Mouse (Mus musculus) midbrain, embryonic 16.5 days (tissue): Measurements from ENCODE around the gene Krtap5-4. TPM values are rescaled to one million over a fixed set of nuclear protein-coding genes. Genes with fewer than 3 reads are reported as not detected.
"Not testable (repeated sequence)": the region's sequence is repeated elsewhere in the genome, so short reads cannot be mapped to it uniquely, and the experiment has no call there.

Source experiments
- ATAC-seq: fragments of 200-750 bp; cut with Nextera tagmentation; 2 replicates; pipeline ENCODE4 v1.8.0; 2017; ENCODE audit warnings: moderate TSS enrichment
- H3K27ac ChIP-seq: fragments of 300-500 bp; sonication (generic); 2 replicates; pipeline ENCODE4 v1.5.1; 2014; ENCODE audit warnings: mild to moderate bottlenecking, low read length, mixed read lengths
- H3K27me3 ChIP-seq: fragments of 300-500 bp; sonication (generic); 2 replicates; pipeline ENCODE4 v1.6.1; 2014; ENCODE audit warnings: low read depth, low read length, mixed read lengths; ENCODE audit not compliant: control insufficient read depth, insufficient read depth
- H3K36me3 ChIP-seq: fragments of 300-500 bp; sonication (generic); 2 replicates; pipeline ENCODE4 v1.6.1; 2014; ENCODE audit warnings: mild to moderate bottlenecking, low read length, moderate library complexity, mixed read lengths; ENCODE audit not compliant: control insufficient read depth, insufficient read depth
- H3K4me1 ChIP-seq: fragments of 300-500 bp; sonication (generic); 2 replicates; pipeline ENCODE4 v1.6.1; 2014; ENCODE audit warnings: mild to moderate bottlenecking, low read length, mixed read lengths; ENCODE audit not compliant: control insufficient read depth, insufficient read depth
- H3K4me2 ChIP-seq: fragments of 300-500 bp; sonication (generic); 2 replicates; pipeline ENCODE4 v1.6.1; 2014; ENCODE audit warnings: mild to moderate bottlenecking, low read length, mixed read lengths
- H3K4me3 ChIP-seq: fragments of 300-500 bp; sonication (generic); 2 replicates; pipeline ENCODE4 v1.5.1; 2014; ENCODE audit warnings: low read depth, mild to moderate bottlenecking, low read length, moderate library complexity, mixed read lengths
- H3K9ac ChIP-seq: fragments of 300-500 bp; sonication (generic); 2 replicates; pipeline ENCODE4 v1.6.1; 2014; ENCODE audit warnings: low read depth, low read length, mixed read lengths
- H3K9me3 ChIP-seq: fragments of 300-500 bp; sonication (generic); replicated peaks from 2 replicates; pipeline ENCODE4 v1.6.1; 2014; ENCODE audit warnings: mild to moderate bottlenecking, low read length, mixed read lengths; ENCODE audit not compliant: control insufficient read depth, poor library complexity, severe bottlenecking
- whole genome bisulfite sequencing: fragments of 180-500 bp; shearing (Covaris S2); extraction: QIAGEN DNeasy Blood & Tissue Kit; methylation state at CpG from one replicate; pipeline ENCODE4 v1.1.7; 2014; 5-methylcytosine and 5-hydroxymethylcytosine counted together
- polyA plus RNA-seq: library from polyadenylated mRNA; unstranded; fragments of >200 nt; fragmentation: Nextera tagmentation; extraction: Ambion mirVana; gene quantifications from 2 replicates; pipeline ENCODE4 v1.2.1, GENCODE M21; 2015

The Krtap5-4 gene
- not detected in 2 replicates for polyA plus RNA-seq

GRCm38 (mm10) chr7:142303249-142303648, at the start of gene Krtap5-4:
TSS of gene Krtap5-4 (plus strand) at chr7:142303549.
- WGBS: 61% methylated on average over 3 of the region's 3 CpGs
- no peak within 1 kb of the TSS for H3K9ac ChIP-seq

GRCm38 (mm10) chr7:142255517-142255916, 47.8 kb upstream of the Krtap5-4 start:
- no peaks in the 10 kb centered on the region for H3K4me1 ChIP-seq
- H3K27me3 ChIP-seq: no peaks in the 10 kb centered on the region
- no peak for ATAC-seq
- H3K36me3 ChIP-seq: no peaks in the 10 kb centered on the region
- no peak overlapping the region for H3K4me2 ChIP-seq
- no peaks in the 10 kb centered on the region for H3K9me3 ChIP-seq
- no peak overlapping the region for H3K9ac ChIP-seq
- no peak overlapping the region for H3K4me3 ChIP-seq
- 2% methylated on average over 2 of the region's 2 CpGs for WGBS
- H3K27ac ChIP-seq: no peak overlapping the region

More at GRCm38 (mm10) chr7:142303249-142303648, at the start of gene Krtap5-4:
- H3K4me3 ChIP-seq: no peak within 1 kb of the TSS
- no peaks in the 10 kb centered on the region for H3K9me3 ChIP-seq
- no peak within 1 kb of the TSS for H3K27ac ChIP-seq
- H3K4me1 ChIP-seq: no peaks in the 10 kb centered on the region
- no peak within 1 kb of the TSS for H3K4me2 ChIP-seq
- no peak for ATAC-seq
- no peaks in the 10 kb centered on the region for H3K27me3 ChIP-seq
- no peaks in the 10 kb centered on the region for H3K36me3 ChIP-seq

- not testable (repeated sequence) for H3K27ac ChIP-seq, H3K36me3 ChIP-seq, H3K9me3 ChIP-seq, H3K9ac ChIP-seq, H3K27me3 ChIP-seq, ATAC-seq, H3K4me1 ChIP-seq, H3K4me3 ChIP-seq, H3K4me2 ChIP-seq
- WGBS: 55% methylated on average over 1 of the region's 1 CpGs
Measured at GRCm38 (mm10) chr7:142258254-142258653, 45.1 kb upstream of the Krtap5-4 start, which contains the start of gene Gm2431. TSS of gene Gm2431 (minus strand) at chr7:142258354.

GRCm38 (mm10) chr7:142274263-142274662, 29.1 kb upstream of the Krtap5-4 start, which contains the start of gene Gm4559:
TSS of gene Gm4559 (minus strand) at chr7:142274363.
- not testable (repeated sequence) for H3K4me1 ChIP-seq, H3K9me3 ChIP-seq, ATAC-seq, H3K9ac ChIP-seq, H3K36me3 ChIP-seq, H3K4me2 ChIP-seq, H3K27me3 ChIP-seq, H3K27ac ChIP-seq, H3K4me3 ChIP-seq

GRCm38 (mm10) chr7:142278183-142278582, 25.2 kb upstream of the Krtap5-4 start:
- not testable (repeated sequence) for ATAC-seq, H3K9ac ChIP-seq, H3K4me2 ChIP-seq, H3K27me3 ChIP-seq, H3K27ac ChIP-seq, H3K36me3 ChIP-seq, H3K4me1 ChIP-seq, H3K9me3 ChIP-seq, H3K4me3 ChIP-seq
- 0% methylated on average over 3 of the region's 3 CpGs for WGBS

- H3K27me3 ChIP-seq, ATAC-seq, H3K9me3 ChIP-seq, H3K4me1 ChIP-seq, H3K36me3 ChIP-seq, H3K27ac ChIP-seq, H3K9ac ChIP-seq, H3K4me3 ChIP-seq, H3K4me2 ChIP-seq: not testable (repeated sequence)
- WGBS: 68% methylated on average over 1 of the region's 1 CpGs
Measured at GRCm38 (mm10) chr7:142279291-142279690, 24.1 kb upstream of the Krtap5-4 start.

- H3K4me1 ChIP-seq, H3K36me3 ChIP-seq, H3K9me3 ChIP-seq, H3K4me2 ChIP-seq, H3K27ac ChIP-seq, H3K4me3 ChIP-seq, ATAC-seq, H3K9ac ChIP-seq, H3K27me3 ChIP-seq: not testable (repeated sequence)
- WGBS: 28% methylated on average over 2 of the region's 2 CpGs
Measured at GRCm38 (mm10) chr7:142282847-142283246, 20.5 kb upstream of the Krtap5-4 start.

GRCm38 (mm10) chr7:142284023-142284591, 19.2 kb upstream of the Krtap5-4 start:
- Histone ChIP-seq H3K9me3 (no peaks in the 10 kb centered on the region), H3K27ac (peak overlapping the region; percentile 79), H3K4me2 (peak overlapping the region; percentile 72), H3K9ac (peak overlapping the region; percentile 59), H3K4me3 (peak overlapping the region; percentile 47), H3K36me3 (no peaks in the 10 kb centered on the region), H3K27me3 (peaks cover 7% of the 10 kb centered on the region), H3K4me1 (peaks cover 8% of the 10 kb centered on the region)
- under 1% methylated on average over 38 of the region's 38 CpGs for WGBS
- peak; percentile 66 for ATAC-seq

- H3K27me3 ChIP-seq: peaks cover 7% of the 10 kb centered on the region
- H3K9ac ChIP-seq: peak overlapping the region; percentile 59
- WGBS: under 1% methylated on average over 19 of the region's 19 CpGs
- peak; percentile 87 for ATAC-seq
- no peaks in the 10 kb centered on the region for H3K36me3 ChIP-seq
- H3K9me3 ChIP-seq: no peaks in the 10 kb centered on the region
- peak overlapping the region; percentile 47 for H3K4me3 ChIP-seq
- H3K4me2 ChIP-seq: peak overlapping the region; percentile 72
- peaks cover 8% of the 10 kb centered on the region for H3K4me1 ChIP-seq
- peak overlapping the region; percentile 79 for H3K27ac ChIP-seq
Measured at GRCm38 (mm10) chr7:142284615-142285080, 18.7 kb upstream of the Krtap5-4 start.
